Mouse (Mus musculus) liver, postnatal 0 days (tissue): ENCODE results near the gene Btnl4.
"Not testable (repeated sequence)": the region's sequence is repeated elsewhere in the genome, so short reads cannot be mapped to it uniquely, and the experiment has no call there.

Experiments used
- CTCF ChIP-seq: sonication (generic); IDR thresholded peaks from 2 replicates; pipeline ENCODE4 v1.5.1; 2016; ENCODE audit warnings: antibody characterized with exemption, low read depth
- EP300 ChIP-seq: IDR thresholded peaks from 2 replicates; pipeline ENCODE4 v1.6.1; 2016; ENCODE audit warnings: antibody characterized with exemption, low read depth, mild to moderate bottlenecking

GRCm38 (mm10) chr17:34497726-34498125, 20.6 kb upstream of the Btnl4 start:
- TF ChIP-seq CTCF, EP300: not testable (repeated sequence)
